Mouse (Mus musculus): ENCODE data around the gene Sptbn4. TPM values are rescaled to one million over a fixed set of nuclear protein-coding genes. Genes with fewer than 3 reads are reported as not detected.

The Sptbn4 gene
- polyA plus RNA-seq, 1 experiment from 2014 or later: 4.2 TPM

DNA sequence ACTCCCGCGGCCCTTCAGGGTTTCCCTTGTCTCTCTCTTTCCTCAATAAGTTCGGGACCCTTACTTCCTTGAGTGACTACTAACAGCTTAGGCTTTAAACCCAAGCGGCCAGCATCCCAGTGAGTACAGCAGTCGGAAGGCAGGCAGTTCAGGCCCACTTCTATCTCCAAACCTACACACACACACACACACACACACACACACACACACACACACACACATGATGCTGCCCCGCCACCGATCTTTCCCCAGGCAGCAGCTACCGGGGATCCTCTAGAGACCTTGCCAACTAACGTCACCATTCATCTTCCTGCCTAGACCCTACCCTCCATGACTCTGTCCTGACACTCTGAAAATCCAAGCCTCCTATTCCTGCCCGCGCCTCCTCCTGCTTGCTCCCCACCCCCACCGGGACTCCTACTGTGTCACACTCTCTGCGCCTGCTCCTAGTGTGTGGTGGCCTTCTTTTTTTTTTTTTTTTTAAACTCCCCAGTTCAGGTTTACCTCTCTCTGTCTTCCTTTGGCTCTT, 40.3 kb upstream of the Sptbn4 start:
- H3K27ac ChIP-seq: peak overlapping the region; percentile 81; the same call in 1 of the 2 replicates
- peak overlapping the region; percentile 53 for H3K4me3 ChIP-seq (replicated peaks; ENCODE audit: low read length)
- H3K4me2 ChIP-seq (replicated peaks): peak overlapping the region; percentile 63
- H3K27me3 ChIP-seq (ENCODE audit: control insufficient read depth, insufficient read depth, low read length): no peaks in the 10 kb centered on the region
- H3K36me3 ChIP-seq (replicated peaks; ENCODE audit: control insufficient read depth, insufficient read depth): no peaks in the 10 kb centered on the region
- 3% methylated on average over 13 of the region's 13 CpGs for WGBS
- ATAC-seq (ENCODE audit: low FRiP score): no peak
- H3K9me3 ChIP-seq (ENCODE audit: control insufficient read depth, low read length): no peaks in the 10 kb centered on the region
- H3K4me1 ChIP-seq (replicated peaks; ENCODE audit: control insufficient read depth, insufficient read depth, low read length): 0 out of 2 replicates have a peak, but pooled peaks cover 6% of the 10 kb centered on the region
- peak overlapping the region; percentile 60 for H3K9ac ChIP-seq
- no peak for DNase-seq (ENCODE audit: low spot score)

DNA sequence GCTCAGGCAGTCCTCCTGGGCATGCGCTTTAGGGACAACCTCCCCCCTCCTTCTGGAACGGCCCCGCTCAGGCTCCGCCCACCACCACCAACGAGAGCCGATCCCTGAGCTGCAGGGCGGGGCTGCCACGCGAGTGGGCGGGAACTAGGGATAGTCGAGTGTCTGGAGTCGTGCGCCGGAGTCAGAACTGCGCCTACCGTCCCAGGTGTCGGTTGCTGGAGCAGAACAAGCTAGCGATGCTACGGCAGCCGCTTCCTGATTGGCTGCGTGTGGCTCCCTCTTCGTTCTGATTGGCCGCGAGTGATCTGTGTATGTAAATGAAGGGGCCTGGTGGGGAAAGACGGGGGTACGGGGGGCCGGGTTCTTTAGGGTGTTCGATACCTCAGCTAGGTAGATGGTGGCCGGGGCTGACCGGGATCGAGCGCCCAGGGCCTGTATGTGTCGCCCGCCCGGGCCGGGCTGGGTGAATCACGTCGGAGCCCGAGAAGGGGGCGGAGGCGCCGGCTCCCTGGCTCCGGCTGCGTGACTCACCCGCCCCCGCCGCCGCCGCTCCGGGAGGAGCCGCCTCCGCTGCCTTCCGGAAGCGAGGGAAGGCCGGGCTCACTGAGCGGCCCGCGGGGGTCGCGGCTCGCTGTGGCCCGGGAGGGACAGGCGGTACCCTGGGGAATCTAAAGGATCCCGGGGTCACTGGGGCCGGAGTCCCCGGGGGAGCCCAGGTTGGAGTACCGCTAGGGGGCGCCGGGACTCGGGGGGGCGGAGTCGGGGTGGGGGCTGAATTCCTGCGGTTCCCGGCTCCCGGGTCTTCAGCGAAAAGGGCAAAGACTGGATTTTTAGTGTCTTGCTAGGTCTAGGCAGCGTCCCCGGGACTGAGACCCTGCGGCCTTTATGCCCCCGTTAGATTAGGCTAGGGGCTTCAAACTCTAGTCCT, 39.5 kb upstream of the Sptbn4 start, which contains the start of gene Sertad1:
TSS of gene Sertad1 (plus strand) at position 141 of the 928 bp plus-strand sequence.
- Histone ChIP-seq H3K4me2 (replicated peaks) (peak within 1 kb of the TSS; percentile 63), H3K27ac (peak within 1 kb of the TSS; percentile 81), H3K27me3 (ENCODE audit: control insufficient read depth, insufficient read depth, low read length) (no peaks in the 10 kb centered on the region), H3K4me1 (replicated peaks; ENCODE audit: control insufficient read depth, insufficient read depth, low read length) (0 out of 2 replicates have a peak, but pooled peaks cover 6% of the 10 kb centered on the region), H3K36me3 (replicated peaks; ENCODE audit: control insufficient read depth, insufficient read depth) (no peaks in the 10 kb centered on the region), H3K4me3 (replicated peaks; ENCODE audit: low read length) (peak within 1 kb of the TSS; percentile 53), H3K9me3 (ENCODE audit: control insufficient read depth, low read length) (no peaks in the 10 kb centered on the region), H3K9ac (peak within 1 kb of the TSS; percentile 60)
- ATAC-seq (ENCODE audit: low FRiP score) (peak; percentile 97), DNase-seq (ENCODE audit: low spot score) (peak; percentile 98)
- WGBS: under 1% methylated on average over 77 of the region's 80 CpGs

DNA sequence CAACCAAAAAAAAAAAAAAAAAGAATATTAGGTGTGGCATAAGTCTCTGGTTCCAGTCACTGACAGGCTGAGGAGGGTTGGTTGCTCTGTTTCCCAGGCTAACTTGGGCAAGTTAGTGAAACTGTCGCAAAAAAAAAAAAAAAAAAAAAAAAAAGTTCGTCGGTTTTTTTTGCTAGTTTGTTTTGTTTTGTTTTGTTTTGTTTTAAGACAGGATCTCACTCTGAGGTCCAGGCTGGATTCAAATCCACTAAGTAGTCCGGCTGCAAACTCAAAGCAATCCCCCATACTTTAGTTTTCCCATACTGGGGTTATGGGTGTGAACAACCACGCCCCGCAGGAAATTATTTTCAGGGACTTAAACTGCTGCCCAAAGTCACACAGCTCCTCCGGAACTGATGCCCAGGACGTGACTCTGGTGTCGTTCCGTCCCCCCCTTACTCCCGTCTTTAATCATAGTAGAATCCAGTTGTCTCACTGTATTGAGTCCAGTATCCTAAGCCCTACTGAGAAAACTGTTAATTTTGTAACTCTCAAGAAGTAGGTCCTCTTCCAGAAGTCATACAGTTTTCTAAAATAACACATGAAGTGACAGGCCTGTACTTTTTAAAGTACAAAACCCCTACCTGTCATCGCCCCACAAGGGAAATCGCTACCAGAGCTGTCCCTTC, 38.8 kb upstream of the Sptbn4 start:
- peak overlapping the region; percentile 53 for H3K4me3 ChIP-seq (replicated peaks; ENCODE audit: low read length)
- peak overlapping the region; percentile 63 for H3K4me2 ChIP-seq (replicated peaks)
- H3K9me3 ChIP-seq (ENCODE audit: control insufficient read depth, low read length): no peaks in the 10 kb centered on the region
- 0 out of 2 replicates have a peak, but pooled peaks have one; percentile 0 for ATAC-seq (ENCODE audit: low FRiP score)
- WGBS: 5% methylated on average over 13 of the region's 13 CpGs
- no peak for DNase-seq (ENCODE audit: low spot score)
- no peaks in the 10 kb centered on the region for H3K27me3 ChIP-seq (ENCODE audit: control insufficient read depth, insufficient read depth, low read length)
- H3K4me1 ChIP-seq (replicated peaks; ENCODE audit: control insufficient read depth, insufficient read depth, low read length): 0 out of 2 replicates have a peak, but pooled peaks cover 9% of the 10 kb centered on the region
- no peaks in the 10 kb centered on the region for H3K36me3 ChIP-seq (replicated peaks; ENCODE audit: control insufficient read depth, insufficient read depth)
- no peak overlapping the region for H3K9ac ChIP-seq
- H3K27ac ChIP-seq: no peak overlapping the region

DNA sequence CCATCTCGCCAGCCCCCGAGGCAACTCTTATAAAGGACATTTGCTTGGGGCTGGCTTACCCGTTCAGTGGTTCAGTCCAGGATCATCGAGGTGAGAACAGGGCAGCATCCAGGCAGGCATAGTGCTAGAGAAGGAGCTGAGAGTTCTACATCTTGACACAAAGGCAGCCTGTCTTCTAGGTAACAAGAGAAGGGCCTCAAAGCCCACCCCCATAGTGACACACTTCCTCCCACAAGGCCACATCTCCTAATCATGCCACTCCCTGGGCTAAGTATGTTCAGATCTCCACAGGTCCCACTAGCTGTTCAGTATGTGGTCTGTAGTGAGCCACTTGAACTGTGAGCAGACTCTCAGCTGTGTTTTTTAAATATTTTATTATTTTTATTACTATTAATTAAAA, 36.4 kb upstream of the Sptbn4 start:
- H3K36me3 ChIP-seq (replicated peaks; ENCODE audit: control insufficient read depth, insufficient read depth): no peaks in the 10 kb centered on the region
- DNase-seq (ENCODE audit: low spot score) (no peak), ATAC-seq (ENCODE audit: low FRiP score) (no peak)
- H3K9me3 ChIP-seq (ENCODE audit: control insufficient read depth, low read length): no peaks in the 10 kb centered on the region
- no peaks in the 10 kb centered on the region for H3K27me3 ChIP-seq (ENCODE audit: control insufficient read depth, insufficient read depth, low read length)
- no peak overlapping the region for H3K4me3 ChIP-seq (replicated peaks; ENCODE audit: low read length)
- 0 out of 2 replicates have a peak, but pooled peaks cover 9% of the 10 kb centered on the region for H3K4me1 ChIP-seq (replicated peaks; ENCODE audit: control insufficient read depth, insufficient read depth, low read length)
- 83% methylated on average over 4 of the region's 4 CpGs for WGBS
- no peak overlapping the region for H3K4me2 ChIP-seq (replicated peaks)
- H3K27ac ChIP-seq: no peak overlapping the region
- H3K9ac ChIP-seq: no peak overlapping the region

DNA sequence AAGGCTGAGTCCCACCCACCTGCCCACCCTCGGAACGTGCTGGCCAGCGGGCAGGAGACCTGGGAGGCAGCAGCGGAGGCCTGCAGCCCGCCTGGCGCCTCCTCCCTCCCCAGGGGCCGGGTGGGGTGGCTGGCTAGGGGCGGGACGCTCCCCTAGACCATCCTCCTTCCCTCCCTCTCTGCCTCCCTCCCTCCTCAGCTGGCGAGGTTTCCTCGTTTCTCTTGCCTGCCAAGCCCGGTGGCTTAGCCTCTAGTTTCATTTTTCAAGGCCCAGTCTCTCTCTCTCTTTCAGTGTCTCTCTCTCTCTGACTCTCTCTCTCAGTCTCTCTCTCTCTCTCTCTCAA, 34.1 kb upstream of the Sptbn4 start:
- 0% methylated on average over 3 of the region's 12 CpGs for WGBS
- ATAC-seq (ENCODE audit: low FRiP score) (peak; percentile 81), DNase-seq (ENCODE audit: low spot score) (peak; percentile 39)
- Histone ChIP-seq H3K4me3 (replicated peaks; ENCODE audit: low read length) (peak overlapping the region; percentile 21), H3K27ac (no peak overlapping the region), H3K36me3 (replicated peaks; ENCODE audit: control insufficient read depth, insufficient read depth) (0 out of 2 replicates have a peak, but pooled peaks cover 5% of the 10 kb centered on the region), H3K27me3 (ENCODE audit: control insufficient read depth, insufficient read depth, low read length) (no peaks in the 10 kb centered on the region), H3K9ac (peak overlapping the region; percentile 50), H3K4me1 (replicated peaks; ENCODE audit: control insufficient read depth, insufficient read depth, low read length) (0 out of 2 replicates have a peak, but pooled peaks cover 3% of the 10 kb centered on the region), H3K9me3 (ENCODE audit: control insufficient read depth, low read length) (no peaks in the 10 kb centered on the region), H3K4me2 (replicated peaks) (peak overlapping the region; percentile 56)

DNA sequence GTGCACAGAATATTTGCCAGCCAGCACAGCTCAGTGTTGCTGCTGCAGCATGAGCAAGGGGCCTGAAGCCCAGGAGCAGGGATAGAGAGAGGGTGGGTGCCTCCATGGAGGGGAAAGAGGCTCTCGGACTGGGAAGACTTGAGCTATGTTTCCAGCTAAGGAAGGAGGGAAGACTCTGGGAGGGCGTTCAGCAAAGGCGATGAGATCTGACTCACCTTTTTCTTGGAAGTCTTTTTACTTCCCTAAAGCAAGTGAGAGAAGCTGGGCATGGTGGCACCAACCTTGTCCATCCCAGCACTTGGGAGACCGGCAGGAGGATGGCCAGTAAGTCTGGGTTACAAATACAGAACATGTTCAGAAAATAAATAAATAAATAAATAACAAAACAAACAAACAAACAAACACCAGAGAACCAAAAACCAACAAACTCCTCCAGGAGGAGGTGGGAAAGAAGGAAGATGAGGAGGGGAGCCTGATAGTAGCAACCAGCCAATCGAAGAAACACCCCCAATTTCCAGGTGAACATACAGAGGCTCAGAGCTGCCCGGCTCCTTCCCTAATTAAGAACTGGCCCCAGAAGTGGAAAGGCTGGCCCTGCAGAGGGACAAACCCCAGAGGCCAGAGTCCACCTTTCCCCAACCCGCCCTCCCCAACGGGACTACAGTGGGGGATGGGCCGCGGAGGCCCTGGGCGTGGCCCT, 33.6 kb upstream of the Sptbn4 start:
- Histone ChIP-seq H3K27me3 (ENCODE audit: control insufficient read depth, insufficient read depth, low read length) (no peaks in the 10 kb centered on the region), H3K36me3 (replicated peaks; ENCODE audit: control insufficient read depth, insufficient read depth) (0 out of 2 replicates have a peak, but pooled peaks cover 6% of the 10 kb centered on the region), H3K4me1 (replicated peaks; ENCODE audit: control insufficient read depth, insufficient read depth, low read length) (0 out of 2 replicates have a peak, but pooled peaks cover 3% of the 10 kb centered on the region), H3K9ac (peak overlapping the region; percentile 50), H3K9me3 (ENCODE audit: control insufficient read depth, low read length) (no peaks in the 10 kb centered on the region), H3K4me3 (replicated peaks; ENCODE audit: low read length) (peak overlapping the region; percentile 21), H3K4me2 (replicated peaks) (peak overlapping the region; percentile 56), H3K27ac (no peak overlapping the region)
- 17% methylated on average over 9 of the region's 11 CpGs for WGBS
- no peak for DNase-seq (ENCODE audit: low spot score)
- ATAC-seq (ENCODE audit: low FRiP score): no peak

DNA sequence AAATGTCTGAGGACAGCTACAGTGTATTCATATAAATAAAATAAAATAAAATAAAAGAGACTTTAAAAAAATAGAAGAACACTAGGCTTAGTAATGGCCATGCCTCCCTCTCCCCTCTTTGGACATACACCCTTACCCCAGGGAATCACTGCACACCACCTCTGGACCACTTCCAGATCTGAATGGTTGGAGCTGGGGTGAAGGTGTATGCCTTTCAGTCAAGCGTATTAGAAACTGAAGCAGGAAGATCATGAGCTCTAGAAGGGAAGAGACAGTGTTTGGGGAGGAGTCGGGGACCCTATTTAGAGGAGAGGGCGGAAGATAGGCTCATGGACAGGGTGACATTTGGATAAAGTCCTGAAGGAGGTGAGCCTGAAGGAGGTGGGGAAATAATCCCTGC, 33.0 kb upstream of the Sptbn4 start:
- Histone ChIP-seq H3K9ac (no peak overlapping the region), H3K36me3 (replicated peaks; ENCODE audit: control insufficient read depth, insufficient read depth) (0 out of 2 replicates have a peak, but pooled peaks cover 6% of the 10 kb centered on the region), H3K9me3 (ENCODE audit: control insufficient read depth, low read length) (no peaks in the 10 kb centered on the region), H3K27me3 (ENCODE audit: control insufficient read depth, insufficient read depth, low read length) (no peaks in the 10 kb centered on the region), H3K4me3 (replicated peaks; ENCODE audit: low read length) (no peak overlapping the region), H3K4me2 (replicated peaks) (no peak overlapping the region), H3K27ac (no peak overlapping the region), H3K4me1 (replicated peaks; ENCODE audit: control insufficient read depth, insufficient read depth, low read length) (0 out of 2 replicates have a peak, but pooled peaks cover 3% of the 10 kb centered on the region)
- 76% methylated on average over 3 of the region's 3 CpGs for WGBS
- DNase-seq (ENCODE audit: low spot score) (no peak), ATAC-seq (ENCODE audit: low FRiP score) (no peak)

DNA sequence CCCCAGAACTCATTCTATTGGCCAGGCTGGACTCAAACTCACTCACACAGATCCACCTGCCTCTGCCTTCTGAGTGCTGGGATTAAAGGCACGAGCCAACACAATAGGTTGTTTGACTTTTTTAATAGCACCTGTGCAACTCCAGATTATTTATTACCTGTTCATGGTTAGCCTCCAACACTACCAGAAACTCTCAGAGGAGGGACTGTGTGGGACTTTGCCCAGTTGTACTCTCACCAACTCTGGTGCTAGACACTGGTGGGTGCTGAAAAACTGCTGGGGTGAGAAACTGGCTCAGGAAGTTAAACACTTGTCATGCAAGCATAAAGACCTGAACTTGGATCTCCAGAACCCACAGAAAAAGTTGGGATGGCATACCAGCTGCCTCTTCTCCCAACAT, 32.3 kb upstream of the Sptbn4 start:
- Histone ChIP-seq H3K27me3 (ENCODE audit: control insufficient read depth, insufficient read depth, low read length) (no peaks in the 10 kb centered on the region), H3K9ac (no peak overlapping the region), H3K4me2 (replicated peaks) (no peak overlapping the region), H3K4me3 (replicated peaks; ENCODE audit: low read length) (no peak overlapping the region), H3K36me3 (replicated peaks; ENCODE audit: control insufficient read depth, insufficient read depth) (0 out of 2 replicates have a peak, but pooled peaks cover 6% of the 10 kb centered on the region), H3K9me3 (ENCODE audit: control insufficient read depth, low read length) (no peaks in the 10 kb centered on the region), H3K4me1 (replicated peaks; ENCODE audit: control insufficient read depth, insufficient read depth, low read length) (0 out of 2 replicates have a peak, but pooled peaks cover 3% of the 10 kb centered on the region), H3K27ac (no peak overlapping the region)
- 85% methylated on average over 1 of the region's 1 CpGs for WGBS
- no peak for ATAC-seq (ENCODE audit: low FRiP score)
- no peak for DNase-seq (ENCODE audit: low spot score)
